ENCODE assay signal across 8 mouse cellular contexts in the genomic region with DNA sequence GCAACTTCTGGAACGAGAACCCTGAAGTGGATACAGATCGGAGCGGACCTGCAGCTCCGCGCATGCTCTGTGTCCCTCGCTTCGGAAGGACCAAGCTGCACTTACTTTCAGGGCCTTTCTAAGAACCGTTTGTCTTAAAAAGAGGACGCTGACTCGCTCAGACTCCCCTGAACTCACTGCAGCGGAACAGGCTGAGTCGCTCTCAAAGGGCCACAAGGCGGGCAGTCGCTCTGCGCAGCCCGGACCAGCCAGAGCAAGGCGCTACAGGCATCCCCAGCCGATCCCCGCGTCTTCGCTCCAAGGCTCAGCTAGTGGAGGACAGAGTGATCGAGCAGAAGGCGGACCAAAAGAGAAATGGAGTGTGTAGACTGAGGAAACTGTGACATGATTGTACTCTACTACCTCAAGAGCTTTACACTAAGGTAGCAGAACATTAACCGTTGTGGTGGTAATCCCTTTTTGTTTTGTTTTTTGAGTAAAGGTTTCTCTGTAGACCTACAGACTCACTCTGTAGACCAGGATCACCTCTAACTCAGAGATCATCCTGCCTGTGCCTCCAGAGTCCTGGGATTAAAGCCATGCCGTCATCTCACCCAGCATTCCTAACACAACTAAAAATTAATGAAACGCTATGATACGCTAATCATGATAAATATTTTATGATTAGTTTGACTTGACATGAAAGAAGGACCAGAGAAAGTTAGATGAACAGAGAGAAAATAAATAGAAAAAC. TPM values are rescaled to one million over a fixed set of nuclear protein-coding genes. Genes with fewer than 3 reads are reported as not detected.
DNase-seq lines count a peak whose midpoint lies in the region; ATAC-seq and TF ChIP-seq lines count a peak whose summit lies in the region.

Fan1 (minus strand) TSS at position 266 of the 733 bp plus-strand sequence.

- H3K27me3 ChIP-seq in hindbrain, postnatal 0 days (ENCODE audit: insufficient read depth, low read length) = no peaks in the 10 kb centered on the region

- DNase-seq in gastrocnemius, adult 2 months = peak; percentile 89
- DNase-seq in hindbrain, postnatal 0 days (ENCODE audit: low spot score) = peak; percentile 90
- DNase-seq in left cerebral cortex, adult 2 months (ENCODE audit: extremely low spot score in 1 of 2, low spot score in 2 of 2) = peak; percentile 86 to 91
- peak; percentile 54 for DNase-seq in retina, postnatal 7 days (ENCODE audit: low read depth, low spot score)
- DNase-seq in urinary bladder, adult 18-20 months (ENCODE audit: low spot score in 2 of 2) = peak; percentile 83 to 97

- peak; percentile 97 for ATAC-seq in activated CD4-positive, CD25-positive, alpha-beta regulatory T cell, adult 4 months
- ATAC-seq in common myeloid progenitor, adult 5-6 weeks (replicated peaks; ENCODE audit: low read depth, poor library complexity, severe bottlenecking) = peak; percentile 99
- peak; percentile 98 for ATAC-seq in hindbrain, postnatal 0 days

- no peaks in the 10 kb centered on the region for H3K9me3 ChIP-seq in hindbrain, postnatal 0 days (ENCODE audit: low read length)

- H3K9ac ChIP-seq in hindbrain, postnatal 0 days (replicated peaks; ENCODE audit: low read length) = peak within 1 kb of the TSS; percentile 61

- H3K27ac ChIP-seq in gastrocnemius, adult 2 months = peak within 1 kb of the TSS; percentile 95
- peak within 1 kb of the TSS; percentile 91 for H3K27ac ChIP-seq in hindbrain, postnatal 0 days
- peak within 1 kb of the TSS; percentile 88 for H3K27ac ChIP-seq in left cerebral cortex, adult 2 months
- H3K27ac ChIP-seq in macrophage = peak within 1 kb of the TSS; percentile 73

- 5% methylated on average over 27 of the region's 27 CpGs for WGBS in hindbrain, postnatal 0 days
- WGBS in macrophage (ENCODE audit: missing documents) = 5% methylated on average over 27 of the region's 27 CpGs

- peak within 1 kb of the TSS; percentile 89 for H3K4me3 ChIP-seq in gastrocnemius, adult 2 months
- H3K4me3 ChIP-seq in hindbrain, postnatal 0 days (ENCODE audit: low read length) = peak within 1 kb of the TSS; percentile 74
- peak within 1 kb of the TSS; percentile 73 for H3K4me3 ChIP-seq in left cerebral cortex, adult 2 months
- H3K4me3 ChIP-seq in macrophage (ENCODE audit: inconsistent target) = peak within 1 kb of the TSS; percentile 69

- intact Hi-C loops in gastrocnemius, adult 2 months (cut with DNase I) = loop anchor here (10.0 kb wide), 1 partner anchor 619 kb away; no protein-coding TSS in a partner anchor
- intact Hi-C loops in left cerebral cortex, adult 2 months (cut with DNase I) = loop anchor here (5.0 kb wide), 1 partner anchor 368 kb away; no protein-coding TSS in a partner anchor

- no peaks in the 10 kb centered on the region for H3K4me1 ChIP-seq in hindbrain, postnatal 0 days (ENCODE audit: insufficient read depth, low read length)

- H3K79me2 ChIP-seq in macrophage (ENCODE audit: inconsistent target) = no peaks in the 10 kb centered on the region

- H3K36me3 ChIP-seq in hindbrain, postnatal 0 days (ENCODE audit: insufficient read depth, low read length) = peaks cover 20% of the 10 kb centered on the region
- peaks cover 34% of the 10 kb centered on the region for H3K36me3 ChIP-seq in macrophage (ENCODE audit: inconsistent target)

- peak; percentile 42 for TF ChIP-seq CTCF in gastrocnemius, adult 2 months (IDR thresholded peaks at IDR 0.05)
- TF ChIP-seq CTCF in hindbrain, postnatal 0 days (IDR thresholded peaks at IDR 0.05; ENCODE audit: low read depth) = peak; percentile 70
- TF ChIP-seq CTCF in left cerebral cortex, adult 2 months (IDR thresholded peaks at IDR 0.05) = peak; percentile 44

- H3K4me2 ChIP-seq in hindbrain, postnatal 0 days (ENCODE audit: low read depth, low read length) = peak within 1 kb of the TSS; percentile 77

RNA-seq across cellular contexts. Expression of gene Fan1, which starts in this region (rescaled TPM):
- 1 to 10 TPM; 4.1 to 4.6 TPM for polyA plus RNA-seq in activated CD4-positive, CD25-positive, alpha-beta regulatory T cell, adult 4 months (2017; shearing (Covaris generic))
- total RNA-seq in common myeloid progenitor, adult 5-6 weeks (2017) = 6.8 and 7.5 TPM in 2 replicates
- total RNA-seq in gastrocnemius, adult 2 months (2021) = 1 to 10 TPM; 7.7 to 8.1 TPM
- total RNA-seq in hindbrain, postnatal 0 days (2014; rRNA removed) = 6.0 and 9.5 TPM in 2 replicates
- polyA plus RNA-seq in hindbrain, postnatal 0 days (2015; fragmentation: Nextera tagmentation; extraction: Ambion mirVana) = 5.4 and 6.0 TPM in 2 replicates
- 10 to 100 TPM; 10.7 to 10.9 TPM for total RNA-seq in left cerebral cortex, adult 2 months (2021)
- total RNA-seq in macrophage (2018; cell fraction: chromatin; rRNA removed) = 10 to 100 TPM in 13 of 26 experiments, 1 to 10 TPM in 11, under 1 TPM in 2; 0.74 to 24.8 (median 9.4) TPM
- total RNA-seq in macrophage (2018; cell fraction: cytosol; rRNA removed) = 1 to 10 TPM in 23 of 26 experiments, under 1 TPM in 3; 0.38 to 5.7 (median 3.3) TPM
- 10 to 100 TPM in 6 of 26 experiments, 1 to 10 TPM in 20; 1.2 to 15.9 (median 6.1) TPM for total RNA-seq in macrophage (2018; cell fraction: nucleus; rRNA removed)
- polyA plus RNA-seq in macrophage (2018) = 2.9 to 3.8 TPM (median 3.3 TPM) in 3 replicates

Comparison
In these comparisons a context has a peak if more than half of its experiments do, and no peak if none do; other contexts are left out.
1. Peak in every context shown above with its lines: DNase-seq, ATAC-seq, H3K4me3 ChIP-seq and H3K27ac ChIP-seq.